Mouse (Mus musculus): ENCODE results near the gene Mapkap1. TPM values are rescaled to one million over a fixed set of nuclear protein-coding genes. Genes with fewer than 3 reads are reported as not detected.
A peak's percentile ranks its signal among the peaks of the same experiment; 100 is the strongest.

Gene Mapkap1
- polyA plus RNA-seq, 1 experiment, result 52.1 TPM

DNA sequence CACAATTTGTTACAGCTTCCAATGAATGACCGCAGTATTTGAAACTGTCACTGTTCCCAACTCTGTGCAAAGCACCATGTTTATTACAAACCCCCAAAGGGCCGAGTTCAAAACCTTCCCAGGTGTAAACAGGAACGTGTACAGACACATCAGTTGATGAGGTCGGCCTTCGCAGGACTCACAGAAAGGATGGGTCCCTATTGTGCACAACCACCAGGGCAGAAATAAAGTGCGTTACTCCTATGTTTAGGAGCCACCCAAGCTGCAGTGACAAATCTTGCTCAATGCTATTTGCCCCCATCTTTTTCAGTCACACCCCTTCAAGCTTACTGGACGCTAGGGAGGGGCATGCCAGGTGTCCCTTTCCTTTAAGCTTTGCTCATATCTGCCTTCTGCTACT, 1.0 kb downstream of the Mapkap1 start:
- TF ChIP-seq CTCF (IDR thresholded peaks at IDR 0.05; ENCODE audit: control insufficient read depth, insufficient read depth, insufficient replicate concordance, low read depth, low read length) (no peak), POLR2A (IDR thresholded peaks at IDR 0.05; ENCODE audit: control insufficient read depth, low read depth, low read length) (no peak)
- Histone ChIP-seq H3K27me3 (ENCODE audit: control insufficient read depth, insufficient read depth, low read length) (no peaks in the 10 kb centered on the region), H3K27ac (ENCODE audit: control insufficient read depth, insufficient read depth, low read depth, low read length) (no peak overlapping the region), H3K4me3 (ENCODE audit: control insufficient read depth, low read depth, low read length) (peak overlapping the region; percentile 26; the same call in 1 of the 2 replicates), H3K4me1 (ENCODE audit: control insufficient read depth, insufficient read depth, low read length) (peaks cover 6% of the 10 kb centered on the region), H3K36me3 (ENCODE audit: control insufficient read depth, insufficient read depth, low read length) (no peaks in the 10 kb centered on the region)

DNA sequence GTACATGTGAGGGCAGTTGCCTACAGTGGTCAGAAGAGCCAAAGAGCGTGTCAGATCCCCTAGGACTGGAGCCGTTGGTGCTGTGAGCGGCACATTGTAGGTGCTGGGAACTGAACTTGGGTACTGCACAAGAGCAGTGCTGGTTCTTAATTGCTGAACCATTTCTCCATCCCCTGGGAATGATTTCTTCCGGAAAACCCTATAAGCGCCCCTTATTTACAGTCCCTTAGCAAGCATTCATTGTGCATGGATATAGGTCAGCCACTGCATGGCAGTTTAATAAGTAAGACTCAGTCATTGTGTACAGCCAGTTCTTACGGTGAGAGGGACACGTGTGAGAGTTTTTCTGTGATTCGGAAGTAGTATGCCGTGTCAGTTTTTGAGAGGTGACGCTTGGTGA, 1.8 kb downstream of the Mapkap1 start:
- H3K4me1 ChIP-seq (ENCODE audit: control insufficient read depth, insufficient read depth, low read length), result peaks cover 6% of the 10 kb centered on the region

DNA sequence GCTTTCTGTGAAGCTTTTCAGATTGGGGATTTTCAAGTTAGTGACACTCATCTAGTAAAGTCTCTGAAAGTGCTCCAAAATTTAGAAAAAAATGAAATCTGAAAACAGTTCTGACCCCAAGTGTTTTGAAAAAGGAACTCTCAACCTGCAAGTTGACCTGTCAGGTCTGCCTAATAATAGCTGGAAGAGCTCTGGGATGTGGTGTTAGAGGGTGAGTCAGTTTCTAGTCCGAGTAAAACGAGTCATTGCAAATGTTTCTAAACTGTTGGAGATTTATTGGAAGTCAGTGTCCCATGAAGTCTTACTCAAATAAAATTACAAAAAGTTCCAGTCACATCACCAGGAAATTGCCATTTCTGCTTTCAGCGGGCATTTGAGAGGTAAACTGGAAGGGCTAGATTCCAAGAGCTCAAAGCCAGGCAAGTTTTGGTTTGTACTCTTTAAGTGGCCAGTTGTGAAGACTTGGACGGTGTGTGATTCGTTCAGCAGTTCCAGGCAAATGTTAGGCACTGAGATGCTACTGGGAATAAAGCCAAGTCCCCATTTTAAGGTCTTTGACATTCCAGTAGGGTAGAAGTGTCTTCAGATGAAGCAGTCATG, 3.3 kb downstream of the Mapkap1 start:
- H3K27me3 ChIP-seq (ENCODE audit: control insufficient read depth, insufficient read depth, low read length), result no peaks in the 10 kb centered on the region
- H3K36me3 ChIP-seq (ENCODE audit: control insufficient read depth, insufficient read depth, low read length), result no peaks in the 10 kb centered on the region
- H3K27ac ChIP-seq (ENCODE audit: control insufficient read depth, insufficient read depth, low read depth, low read length), result no peak overlapping the region
- peaks cover 6% of the 10 kb centered on the region for H3K4me1 ChIP-seq (ENCODE audit: control insufficient read depth, insufficient read depth, low read length)
- no peak overlapping the region for H3K4me3 ChIP-seq (ENCODE audit: control insufficient read depth, low read depth, low read length)
- TF ChIP-seq CTCF (IDR thresholded peaks at IDR 0.05; ENCODE audit: control insufficient read depth, insufficient read depth, insufficient replicate concordance, low read depth, low read length) (no peak), POLR2A (IDR thresholded peaks at IDR 0.05; ENCODE audit: control insufficient read depth, low read depth, low read length) (no peak)

More for the DNA sequence above, 1.8 kb downstream of the Mapkap1 start:
- H3K4me3 ChIP-seq (ENCODE audit: control insufficient read depth, low read depth, low read length), result no peak overlapping the region
- no peak for TF ChIP-seq CTCF (IDR thresholded peaks at IDR 0.05; ENCODE audit: control insufficient read depth, insufficient read depth, insufficient replicate concordance, low read depth, low read length)
- no peak for TF ChIP-seq POLR2A (IDR thresholded peaks at IDR 0.05; ENCODE audit: control insufficient read depth, low read depth, low read length)
- H3K27ac ChIP-seq (ENCODE audit: control insufficient read depth, insufficient read depth, low read depth, low read length), result no peak overlapping the region
- no peaks in the 10 kb centered on the region for H3K27me3 ChIP-seq (ENCODE audit: control insufficient read depth, insufficient read depth, low read length)
- H3K36me3 ChIP-seq (ENCODE audit: control insufficient read depth, insufficient read depth, low read length), result no peaks in the 10 kb centered on the region

DNA sequence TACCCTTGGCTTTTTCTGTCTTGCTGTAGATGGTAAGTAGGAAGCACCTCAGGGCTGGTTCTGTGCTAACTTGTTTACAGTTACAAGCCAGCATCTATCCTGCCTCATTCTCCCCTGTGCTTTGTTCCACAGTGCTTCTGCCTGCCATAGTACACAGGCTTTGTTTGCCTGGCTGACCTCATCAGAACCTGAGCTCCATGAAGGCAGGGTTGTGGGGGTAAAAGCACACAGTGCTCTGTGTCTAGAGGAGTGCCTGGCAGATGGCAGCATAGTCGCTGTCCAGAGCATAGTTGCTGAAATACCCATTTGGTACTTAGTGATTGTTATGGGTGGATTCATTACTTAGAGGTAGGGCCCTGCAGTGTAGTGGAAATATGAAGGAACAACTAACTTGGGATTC, 13.7 kb downstream of the Mapkap1 start:
- no peaks in the 10 kb centered on the region for H3K27me3 ChIP-seq (ENCODE audit: control insufficient read depth, insufficient read depth, low read length)
- H3K36me3 ChIP-seq (ENCODE audit: control insufficient read depth, insufficient read depth, low read length), result 0 out of 2 replicates have a peak, but pooled peaks cover 1% of the 10 kb centered on the region
- no peak overlapping the region for H3K4me3 ChIP-seq (ENCODE audit: control insufficient read depth, low read depth, low read length)
- no peak overlapping the region for H3K27ac ChIP-seq (ENCODE audit: control insufficient read depth, insufficient read depth, low read depth, low read length)
- no peaks in the 10 kb centered on the region for H3K4me1 ChIP-seq (ENCODE audit: control insufficient read depth, insufficient read depth, low read length)
- TF ChIP-seq CTCF (IDR thresholded peaks at IDR 0.05; ENCODE audit: control insufficient read depth, insufficient read depth, insufficient replicate concordance, low read depth, low read length), result no peak
- TF ChIP-seq POLR2A (IDR thresholded peaks at IDR 0.05; ENCODE audit: control insufficient read depth, low read depth, low read length), result no peak

DNA sequence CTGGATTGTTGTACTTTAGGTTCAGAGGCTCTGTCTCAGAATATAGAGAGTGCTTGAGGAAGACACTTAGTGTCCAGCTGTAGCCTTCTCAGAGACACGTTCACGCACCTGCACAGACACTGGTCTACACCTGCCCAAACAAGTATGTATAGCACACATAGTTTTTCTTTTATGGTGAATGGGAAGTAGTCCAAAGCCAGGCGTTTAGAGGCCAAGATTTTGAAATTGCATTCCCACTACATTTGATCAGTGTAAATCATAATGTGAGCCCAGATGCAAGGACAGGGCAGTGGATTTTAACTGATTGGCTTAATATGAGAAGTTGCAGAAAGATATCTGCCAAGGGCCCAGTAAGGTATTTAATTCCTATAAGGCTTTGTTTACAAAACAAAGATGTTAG, 17.6 kb downstream of the Mapkap1 start:
- Histone ChIP-seq H3K4me3 (ENCODE audit: control insufficient read depth, low read depth, low read length) (no peak overlapping the region), H3K36me3 (ENCODE audit: control insufficient read depth, insufficient read depth, low read length) (0 out of 2 replicates have a peak, but pooled peaks cover 1% of the 10 kb centered on the region), H3K4me1 (ENCODE audit: control insufficient read depth, insufficient read depth, low read length) (no peaks in the 10 kb centered on the region), H3K27ac (ENCODE audit: control insufficient read depth, insufficient read depth, low read depth, low read length) (no peak overlapping the region), H3K27me3 (ENCODE audit: control insufficient read depth, insufficient read depth, low read length) (no peaks in the 10 kb centered on the region)
- TF ChIP-seq POLR2A (IDR thresholded peaks at IDR 0.05; ENCODE audit: control insufficient read depth, low read depth, low read length) (no peak), CTCF (IDR thresholded peaks at IDR 0.05; ENCODE audit: control insufficient read depth, insufficient read depth, insufficient replicate concordance, low read depth, low read length) (no peak)

DNA sequence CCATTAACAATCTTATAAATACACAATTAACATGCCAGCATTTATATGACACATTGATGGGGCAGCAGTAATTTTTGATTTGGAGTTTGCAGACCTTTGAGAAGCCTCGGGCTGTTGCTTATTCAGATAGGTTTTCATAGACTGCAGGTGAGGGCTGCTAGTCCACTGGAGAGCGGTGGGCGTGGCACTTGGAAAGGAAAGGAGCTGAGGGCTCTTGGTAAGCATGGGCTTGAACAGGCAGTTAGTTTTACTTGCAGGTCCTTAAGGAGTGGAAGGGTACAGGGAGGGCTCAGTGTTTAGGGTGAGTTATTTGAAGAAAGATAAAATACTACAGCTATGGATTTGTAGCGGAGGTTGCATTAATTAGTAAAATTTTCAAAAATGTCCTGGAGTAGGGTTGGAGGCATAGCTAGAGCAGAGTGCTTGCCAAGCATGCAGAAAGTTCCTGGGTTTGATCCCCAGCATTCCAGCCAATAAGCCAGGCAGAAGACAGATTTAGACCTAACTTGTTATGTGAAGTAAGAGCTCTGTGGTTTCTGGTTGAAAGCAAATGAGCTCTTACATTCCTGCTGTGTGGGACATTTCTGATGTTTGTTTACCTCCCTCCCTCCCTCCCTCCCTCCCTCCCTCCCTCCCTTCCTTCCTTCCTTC, 19.1 kb downstream of the Mapkap1 start:
- no peak overlapping the region for H3K27ac ChIP-seq (ENCODE audit: control insufficient read depth, insufficient read depth, low read depth, low read length)
- 0 out of 2 replicates have a peak, but pooled peaks cover 1% of the 10 kb centered on the region for H3K36me3 ChIP-seq (ENCODE audit: control insufficient read depth, insufficient read depth, low read length)
- H3K27me3 ChIP-seq (ENCODE audit: control insufficient read depth, insufficient read depth, low read length), result no peaks in the 10 kb centered on the region
- no peak overlapping the region for H3K4me3 ChIP-seq (ENCODE audit: control insufficient read depth, low read depth, low read length)
- no peaks in the 10 kb centered on the region for H3K4me1 ChIP-seq (ENCODE audit: control insufficient read depth, insufficient read depth, low read length)
- TF ChIP-seq CTCF (IDR thresholded peaks at IDR 0.05; ENCODE audit: control insufficient read depth, insufficient read depth, insufficient replicate concordance, low read depth, low read length), result no peak
- TF ChIP-seq POLR2A (IDR thresholded peaks at IDR 0.05; ENCODE audit: control insufficient read depth, low read depth, low read length), result no peak

DNA sequence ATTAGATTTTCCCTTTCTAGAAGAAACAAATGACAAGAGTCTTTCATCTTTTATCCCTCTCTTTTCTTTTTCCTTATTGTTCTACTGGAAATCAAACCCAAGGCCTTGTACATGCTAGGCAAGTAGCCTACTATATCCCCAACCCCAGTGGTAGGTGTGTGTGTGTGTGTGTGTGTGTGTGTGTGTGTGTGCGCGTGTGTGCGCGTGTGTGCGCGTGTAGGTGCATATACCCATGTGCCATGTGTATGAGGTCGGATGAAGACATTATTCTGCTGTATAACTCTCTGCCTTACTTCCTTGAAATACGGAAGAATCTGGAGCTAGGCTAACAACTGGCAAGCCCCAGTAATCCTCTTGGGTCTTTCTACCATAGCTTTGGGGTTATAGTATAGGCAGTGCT, 24.1 kb downstream of the Mapkap1 start:
- Histone ChIP-seq H3K4me1 (ENCODE audit: control insufficient read depth, insufficient read depth, low read length) (no peaks in the 10 kb centered on the region), H3K27ac (ENCODE audit: control insufficient read depth, insufficient read depth, low read depth, low read length) (no peak overlapping the region), H3K4me3 (ENCODE audit: control insufficient read depth, low read depth, low read length) (no peak overlapping the region), H3K36me3 (ENCODE audit: control insufficient read depth, insufficient read depth, low read length) (no peaks in the 10 kb centered on the region), H3K27me3 (ENCODE audit: control insufficient read depth, insufficient read depth, low read length) (no peaks in the 10 kb centered on the region)
- no peak for TF ChIP-seq CTCF (IDR thresholded peaks at IDR 0.05; ENCODE audit: control insufficient read depth, insufficient read depth, insufficient replicate concordance, low read depth, low read length)
- TF ChIP-seq POLR2A (IDR thresholded peaks at IDR 0.05; ENCODE audit: control insufficient read depth, low read depth, low read length), result no peak
